Mouse (Mus musculus) C3H10T1/2 (cell line): ENCODE measurements around the gene Qpctl. TPM values are rescaled to one million over a fixed set of nuclear protein-coding genes. Genes with fewer than 3 reads are reported as not detected.

Experiments used
- polyA plus RNA-seq, 2 experiments: library from polyadenylated mRNA; unstranded; fragments of >200 nt; fragmentation: generic; extraction: Trizol; gene quantifications; one replicate each; pipeline ENCODE4 v1.2.1; 2012; ENCODE audit warnings: missing spikeins in 2 of 2

The Qpctl gene
- 1 to 10 TPM; 4.7 to 6.0 TPM for polyA plus RNA-seq

DNA sequence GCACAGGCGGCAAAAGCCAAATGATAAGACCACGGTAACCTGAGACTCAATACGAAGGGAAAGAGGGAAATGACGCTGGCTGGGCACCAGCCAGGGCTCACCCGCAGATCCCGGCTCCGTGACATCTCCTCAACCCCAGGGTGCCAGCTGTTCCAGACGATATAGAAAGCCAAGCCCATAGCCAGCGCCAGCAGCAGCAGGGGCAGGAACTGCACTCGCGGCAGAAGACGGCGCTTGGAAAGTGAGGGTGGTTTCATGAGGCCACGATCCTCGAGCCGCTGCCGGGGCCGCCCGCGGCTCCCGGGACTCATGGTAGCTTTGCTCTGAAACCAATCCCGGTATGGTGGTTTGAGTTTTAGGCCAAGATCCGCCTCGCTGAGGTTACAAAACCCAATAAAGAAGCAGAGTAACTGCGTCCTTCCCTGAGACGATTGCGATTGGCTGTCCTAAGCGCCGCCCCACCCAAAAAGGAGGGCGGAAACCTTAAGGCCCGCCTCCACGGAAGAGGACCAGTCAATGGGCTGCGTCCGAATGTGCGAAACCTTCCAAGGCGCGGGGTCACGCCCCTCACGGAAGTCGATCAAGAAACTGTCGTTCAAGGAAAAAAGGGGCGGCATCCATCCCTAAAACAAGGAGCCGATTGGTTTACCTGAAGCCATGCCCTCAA, at the start of gene Qpctl:
Gene Qpctl, minus strand, starts transcription at position 417 of the 667 bp plus-strand sequence.

DNA sequence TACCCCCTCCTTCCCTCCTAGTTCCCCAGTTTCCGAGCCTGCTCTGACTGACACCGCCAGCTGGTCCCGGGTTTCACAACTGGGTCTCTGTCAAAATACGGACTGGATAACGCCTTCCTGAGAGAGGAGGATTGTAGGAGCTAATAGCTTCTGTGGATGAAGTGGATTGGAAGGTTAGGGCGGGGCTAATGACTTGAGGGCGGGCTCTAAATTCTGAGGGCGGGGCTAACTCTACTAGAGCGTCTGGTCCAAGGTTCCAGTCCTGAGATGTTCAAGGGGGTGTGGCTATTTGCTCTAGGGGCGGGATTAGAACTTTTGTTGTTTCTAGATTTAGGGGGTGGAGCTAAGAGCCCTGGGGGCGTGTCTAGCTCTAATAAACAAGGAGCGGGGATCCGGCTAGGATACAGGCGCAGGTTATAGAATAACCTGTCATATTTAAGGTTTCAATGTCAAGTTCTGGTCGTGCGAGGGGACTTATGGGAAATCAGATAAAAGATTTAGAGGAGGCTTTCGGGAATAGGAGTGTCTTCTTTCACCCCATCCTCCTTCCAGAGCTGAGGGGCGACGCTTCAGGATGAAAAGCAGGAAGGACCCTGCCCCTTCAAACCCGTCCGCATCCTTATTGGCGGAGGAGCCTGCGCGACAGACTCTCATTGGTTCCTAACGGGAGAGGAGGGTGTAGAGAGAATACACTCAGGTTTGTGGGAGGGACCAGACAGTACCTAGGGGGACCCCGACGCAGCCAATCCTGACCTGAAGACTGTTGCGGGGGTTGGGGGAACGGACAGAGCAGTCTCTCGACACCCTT, 26.8 kb upstream of the Qpctl start, which contains the start of gene Eml2:
Gene Eml2, plus strand, starts transcription at position 714 of the 808 bp plus-strand sequence.

DNA sequence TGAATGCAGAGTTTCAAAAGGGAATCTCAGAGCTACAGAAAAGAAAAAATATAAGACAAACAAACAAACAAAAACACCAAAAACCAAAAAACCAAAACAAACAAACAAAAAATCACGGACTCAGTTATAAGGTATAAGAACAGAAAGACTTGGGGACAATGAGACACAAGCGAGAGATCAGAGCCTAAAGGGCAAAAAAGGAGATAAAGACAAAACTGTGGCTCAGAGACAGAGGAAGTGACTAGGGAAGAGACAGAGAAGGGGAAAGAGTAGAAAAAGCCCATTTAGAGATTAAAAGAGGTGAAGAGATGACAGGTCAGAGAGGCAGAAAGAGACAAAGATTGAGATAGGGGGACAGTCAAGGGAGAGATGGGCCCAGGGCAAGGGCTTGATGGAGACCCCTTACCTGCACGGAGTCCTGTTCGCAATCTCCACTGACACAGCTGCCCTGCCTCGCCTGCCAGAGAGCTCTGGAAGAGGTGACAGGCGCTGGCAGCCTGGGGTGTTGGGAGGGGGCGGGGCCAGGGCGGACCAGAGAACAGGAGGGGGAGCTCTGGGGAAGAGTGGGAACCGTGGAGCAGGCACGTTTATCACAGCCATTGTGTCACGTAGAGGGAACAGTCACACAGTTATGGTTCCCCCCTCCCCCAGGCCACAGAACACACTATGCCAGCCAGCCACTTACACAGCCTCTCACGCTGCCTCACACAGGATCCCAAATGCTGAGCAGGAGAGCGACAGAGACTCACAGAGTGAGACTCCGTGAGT, 16.7 kb upstream of the Qpctl start, which contains the start of gene Gipr:
Gene Gipr, minus strand, starts transcription at position 472 of the 768 bp plus-strand sequence.

DNA sequence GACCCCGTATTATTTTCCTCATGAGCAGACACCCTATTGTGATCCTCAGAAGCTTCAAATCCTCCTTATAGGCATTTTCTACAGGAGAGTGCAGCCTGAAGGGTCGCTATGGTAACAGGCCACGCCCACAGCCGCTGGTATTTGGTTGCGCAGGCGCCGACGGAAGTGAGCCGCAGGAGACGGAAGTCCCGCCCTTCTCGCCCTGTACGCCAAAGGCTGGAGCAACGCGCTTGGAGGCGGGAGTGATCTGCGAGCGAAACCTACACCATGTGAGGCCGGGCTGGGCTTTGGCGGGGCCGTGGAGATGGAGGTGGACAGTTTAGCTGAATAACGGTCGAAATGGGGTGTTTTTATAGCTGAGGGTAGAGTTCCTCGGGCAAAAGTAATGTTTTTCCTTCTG, 535 bp upstream of the Qpctl start, which contains the start of gene Snrpd2:
Gene Snrpd2, plus strand, starts transcription at position 97 of the 400 bp plus-strand sequence.

DNA sequence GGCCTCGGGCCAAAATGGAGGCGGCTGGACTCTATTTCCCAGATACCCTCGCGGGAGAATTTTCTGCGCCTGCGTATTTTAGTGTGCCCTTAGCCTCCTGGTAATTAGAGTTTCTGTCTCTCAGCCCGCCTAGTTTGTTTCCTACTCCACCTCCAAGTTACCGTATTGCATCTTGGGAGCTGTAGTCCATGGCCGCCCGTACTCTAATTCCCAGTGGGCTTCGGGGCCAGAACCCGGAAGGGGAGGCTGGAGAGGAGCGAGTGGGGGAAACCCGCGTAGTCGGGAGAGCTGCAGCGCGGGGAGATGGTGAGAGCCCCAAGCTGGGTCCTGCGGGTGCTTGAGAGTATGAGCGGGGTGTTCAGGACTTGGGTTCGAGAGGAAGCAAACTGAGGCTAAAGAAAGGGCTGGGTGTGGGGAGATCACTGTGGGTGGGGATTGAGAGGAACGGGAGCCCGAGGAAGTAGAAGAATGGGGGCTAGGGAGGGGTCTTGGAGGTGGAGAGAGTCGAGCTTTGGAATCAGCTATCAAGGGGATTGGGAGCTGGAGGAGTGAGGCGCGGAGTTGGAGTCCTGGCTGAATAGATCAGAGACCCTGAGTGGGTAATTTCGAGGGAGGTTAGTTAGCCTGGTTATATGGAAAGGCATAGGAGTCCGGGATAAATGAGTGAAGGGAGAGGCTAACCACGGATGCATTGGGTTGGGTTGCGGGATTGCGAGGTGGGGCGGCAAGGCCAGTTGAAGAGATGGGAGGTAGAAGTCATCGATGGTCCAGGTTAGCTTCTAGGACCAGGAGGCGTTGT, 29.3 kb downstream of the Qpctl start, which contains the start of gene Fbxo46:
Gene Fbxo46, plus strand, starts transcription at position 229 of the 799 bp plus-strand sequence.

DNA sequence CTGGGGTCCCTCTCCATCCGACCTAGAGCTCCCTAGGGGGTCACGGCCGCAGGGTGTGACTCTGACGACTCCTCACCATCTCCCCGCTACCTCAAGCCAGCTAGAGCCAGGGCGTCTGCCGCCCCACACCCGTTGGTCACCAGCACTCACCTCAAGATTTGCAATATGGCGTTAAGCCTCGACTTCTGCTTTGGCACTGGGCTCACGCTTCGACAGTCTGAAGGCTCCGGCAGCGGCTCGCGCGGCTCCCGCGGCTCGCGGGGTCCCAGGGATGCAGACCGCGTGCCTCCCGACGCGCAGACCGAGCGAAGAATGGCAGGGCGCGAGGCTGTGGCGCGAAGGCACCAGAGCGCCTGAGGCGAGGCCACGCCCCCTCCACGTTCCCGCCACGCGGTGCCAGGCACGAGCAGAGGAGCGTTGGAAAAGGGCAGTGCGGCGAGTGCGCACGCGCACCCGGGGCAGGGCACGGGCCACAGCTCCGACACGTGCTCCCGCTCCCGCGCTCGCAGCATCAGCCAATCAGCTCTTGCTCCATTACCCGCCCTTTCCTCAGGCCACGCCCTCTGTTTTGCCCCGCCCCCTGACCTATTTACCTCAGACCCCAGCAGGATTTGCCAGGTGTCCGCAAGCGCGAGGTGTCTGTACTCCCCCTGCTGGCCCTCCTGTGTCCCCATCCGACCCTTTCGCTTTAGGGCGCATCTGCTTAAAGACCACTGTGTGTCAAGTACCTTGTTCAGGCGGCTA, 30.9 kb downstream of the Qpctl start, which contains the start of gene Gm4969:
Gene Gm4969, minus strand, starts transcription at position 341 of the 744 bp plus-strand sequence.

DNA sequence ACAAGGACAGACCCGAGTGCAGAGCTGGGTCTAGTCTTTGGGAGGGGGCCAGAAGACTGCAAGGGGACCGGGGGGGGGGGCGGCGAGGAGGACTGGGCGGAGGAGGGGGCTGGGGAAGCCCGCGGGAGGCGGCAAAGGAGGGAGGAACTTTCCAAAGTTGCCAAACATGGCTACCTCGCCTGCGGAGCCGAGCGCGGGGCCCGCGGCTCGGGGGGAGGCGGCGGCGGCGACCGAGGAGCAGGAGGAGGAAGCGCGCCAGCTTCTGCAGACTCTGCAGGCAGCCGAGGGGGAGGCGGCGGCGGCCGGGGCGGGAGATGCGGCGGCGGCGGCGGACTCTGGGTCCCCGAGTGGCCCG, 54.6 kb downstream of the Qpctl start, which contains the start of gene Six5:
Gene Six5, plus strand, starts transcription at position 124 of the 355 bp plus-strand sequence.

Other genes with a start within 250 kb of the Qpctl start
- 10 to 100 TPM; 10.0 to 22.1 TPM for gene Ccdc61, start 238.9 kb downstream of the Qpctl start, polyA plus RNA-seq
- gene Nova2, start 223.4 kb downstream of the Qpctl start, polyA plus RNA-seq, result under 1 TPM; 0.04 to 0.15 TPM
- not detected for gene Nanos2, start 161.9 kb downstream of the Qpctl start, polyA plus RNA-seq
- 10 to 100 TPM; 12.3 to 25.1 TPM for gene Mypop, start 158.0 kb downstream of the Qpctl start, polyA plus RNA-seq
- gene Irf2bp1, start 145.2 kb downstream of the Qpctl start, polyA plus RNA-seq, result 10 to 100 TPM; 40.5 to 48.4 TPM
- under 1 TPM; 0.04 to 0.06 TPM for gene Foxa3, start 125.8 kb downstream of the Qpctl start, polyA plus RNA-seq
- 100 to 1,000 TPM in 1 of 2 experiments, 10 to 100 TPM in 1; 85.0 to 109 TPM for gene Sympk, start 124.9 kb downstream of the Qpctl start, polyA plus RNA-seq
- under 1 TPM; 0.08 to 0.26 TPM for gene Rsph6a, start 94.6 kb downstream of the Qpctl start, polyA plus RNA-seq
- 10 to 100 TPM; 39.5 to 50.7 TPM for gene Dmwd, start 73.1 kb downstream of the Qpctl start, polyA plus RNA-seq
- gene Dmpk, start 65.4 kb downstream of the Qpctl start, polyA plus RNA-seq, result 10 to 100 TPM; 23.1 to 40.3 TPM
- 10 to 100 TPM in 1 of 2 experiments, 1 to 10 TPM in 1; 3.1 to 18.0 TPM for gene Six5, start 54.7 kb downstream of the Qpctl start, polyA plus RNA-seq
- not detected for gene Gm4969, start 30.9 kb downstream of the Qpctl start, polyA plus RNA-seq
- 1 to 10 TPM; 3.9 to 9.2 TPM for gene Fbxo46, start 29.4 kb downstream of the Qpctl start, polyA plus RNA-seq
- gene Snrpd2, start 431 bp upstream of the Qpctl start, polyA plus RNA-seq, result 100 to 1,000 TPM; 214 to 583 TPM
- gene Gipr, start 16.8 kb upstream of the Qpctl start, polyA plus RNA-seq, result under 1 TPM; 0.02 to 0.15 TPM
- gene Eml2, start 27.1 kb upstream of the Qpctl start, polyA plus RNA-seq, result under 1 TPM in 1 of 2 experiments, not detected in 1; 0.02 TPM
- gene Gpr4, start 63.2 kb upstream of the Qpctl start, polyA plus RNA-seq, result under 1 TPM; 0.05 to 0.14 TPM
- gene Opa3, start 79.0 kb upstream of the Qpctl start, polyA plus RNA-seq, result 10 to 100 TPM; 22.3 to 24.0 TPM
- 10 to 100 TPM; 30.1 to 39.1 TPM for gene Vasp, start 122.5 kb upstream of the Qpctl start, polyA plus RNA-seq
- gene Ppm1n, start 130.8 kb upstream of the Qpctl start, polyA plus RNA-seq, result not detected
- 1 to 10 TPM in 1 of 2 experiments, under 1 TPM in 1; 0.91 to 1.1 TPM for gene Rtn2, start 133.3 kb upstream of the Qpctl start, polyA plus RNA-seq
- 1 to 10 TPM in 1 of 2 experiments, under 1 TPM in 1; 0.29 to 1.1 TPM for gene Fosb, start 160.8 kb upstream of the Qpctl start, polyA plus RNA-seq
- 100 to 1,000 TPM in 1 of 2 experiments, 10 to 100 TPM in 1; 85.1 to 272 TPM for gene Ercc1, start 195.5 kb upstream of the Qpctl start, polyA plus RNA-seq
- gene Cd3eap, start 210.2 kb upstream of the Qpctl start, polyA plus RNA-seq, result 10 to 100 TPM in 1 of 2 experiments, 1 to 10 TPM in 1; 9.0 to 24.5 TPM
- 1 to 10 TPM; 7.3 to 7.9 TPM for gene Ppp1r13l, start 210.5 kb upstream of the Qpctl start, polyA plus RNA-seq
- gene Ercc2, start 232.7 kb upstream of the Qpctl start, polyA plus RNA-seq, result 10 to 100 TPM in 1 of 2 experiments, 1 to 10 TPM in 1; 6.7 to 12.5 TPM